Comparison of ENCODE assay signal across 7 mouse cellular contexts in genomic region chr5:53266931-53267853, GRCm38 (mm10). TPM values are rescaled to one million over a fixed set of nuclear protein-coding genes. Genes with fewer than 3 reads are reported as not detected.
DNase-seq lines count a peak whose midpoint lies in the region; ATAC-seq lines count a peak whose summit lies in the region.

Smim20 (plus strand) TSS chr5:53267083.

- 12% methylated on average over 53 of the region's 53 CpGs for WGBS in intestine, embryonic 16.5 days
- WGBS in limb, embryonic 10.5 days: 11% methylated on average over 53 of the region's 53 CpGs
- 13% methylated on average over 48 of the region's 53 CpGs for WGBS in midbrain, embryonic 13.5 days

- peaks cover 11% of the 10 kb centered on the region for H3K4me1 ChIP-seq in intestine, embryonic 16.5 days (ENCODE audit: control insufficient read depth, insufficient read depth, low read length)
- peaks cover 23% of the 10 kb centered on the region for H3K4me1 ChIP-seq in limb, embryonic 10.5 days
- peaks cover 16% of the 10 kb centered on the region for H3K4me1 ChIP-seq in midbrain, embryonic 13.5 days (replicated peaks)

- no peaks in the 10 kb centered on the region for H3K27me3 ChIP-seq in intestine, embryonic 16.5 days (replicated peaks; ENCODE audit: control insufficient read depth, insufficient read depth, low read length)
- no peaks in the 10 kb centered on the region for H3K27me3 ChIP-seq in limb, embryonic 10.5 days (ENCODE audit: low read depth, poor library complexity, severe bottlenecking)
- H3K27me3 ChIP-seq in midbrain, embryonic 13.5 days: no peaks in the 10 kb centered on the region

- no peaks in the 10 kb centered on the region for H3K36me3 ChIP-seq in intestine, embryonic 16.5 days (ENCODE audit: control insufficient read depth, insufficient read depth, low read length)
- no peaks in the 10 kb centered on the region; the same call in 1 of the 2 replicates for H3K36me3 ChIP-seq in limb, embryonic 10.5 days
- no peaks in the 10 kb centered on the region for H3K36me3 ChIP-seq in midbrain, embryonic 13.5 days

- H3K9ac ChIP-seq in intestine, embryonic 16.5 days (ENCODE audit: low read depth, low read length): peak within 1 kb of the TSS; percentile 78
- H3K9ac ChIP-seq in midbrain, embryonic 13.5 days (replicated peaks): peak within 1 kb of the TSS; percentile 64

- peak within 1 kb of the TSS; percentile 72 for H3K4me3 ChIP-seq in intestine, embryonic 16.5 days (ENCODE audit: low read length)
- peak within 1 kb of the TSS; percentile 72 for H3K4me3 ChIP-seq in limb, embryonic 10.5 days
- peak within 1 kb of the TSS; percentile 61 for H3K4me3 ChIP-seq in midbrain, embryonic 13.5 days (replicated peaks)

- DNase-seq in adrenal gland, adult 2 months: peak; percentile 90
- peak; percentile 78 for DNase-seq in embryo, embryonic 11.5 days (ENCODE audit: low read depth, low spot score)
- DNase-seq in gastrocnemius, postnatal 36 days: peak; percentile 74 to 79
- DNase-seq in limb, embryonic 10.5 days (ENCODE audit: low spot score): peak; percentile 91
- DNase-seq in spleen, adult 12 weeks (ENCODE audit: low spot score): peak; percentile 87

- intact Hi-C loops in gastrocnemius, postnatal 36 days (cut with DNase I): loop anchor here (10.0 kb wide), 1 partner anchor 112 kb away; no protein-coding TSS in a partner anchor

- peak within 1 kb of the TSS; percentile 83 for H3K4me2 ChIP-seq in intestine, embryonic 16.5 days (ENCODE audit: low read depth, low read length)
- peak within 1 kb of the TSS; percentile 73 for H3K4me2 ChIP-seq in midbrain, embryonic 13.5 days (replicated peaks)

- ATAC-seq in intestine, embryonic 16.5 days: peak; percentile 96
- peak; percentile 91 for ATAC-seq in midbrain, embryonic 13.5 days

- no peaks in the 10 kb centered on the region for H3K9me3 ChIP-seq in intestine, embryonic 16.5 days (ENCODE audit: control insufficient read depth, low read length)
- no peaks in the 10 kb centered on the region for H3K9me3 ChIP-seq in limb, embryonic 10.5 days (replicated peaks)
- no peaks in the 10 kb centered on the region for H3K9me3 ChIP-seq in midbrain, embryonic 13.5 days

- H3K27ac ChIP-seq in intestine, embryonic 16.5 days (ENCODE audit: low read length): peak within 1 kb of the TSS; percentile 71
- H3K27ac ChIP-seq in limb, embryonic 10.5 days: peak within 1 kb of the TSS; percentile 90
- peak within 1 kb of the TSS; percentile 64; the same call in 1 of the 2 replicates for H3K27ac ChIP-seq in midbrain, embryonic 13.5 days

RNA-seq across cellular contexts. Expression of gene Smim20, which starts in this region (rescaled TPM):
- 10 to 100 TPM; 50.0 to 68.7 TPM for total RNA-seq in adrenal gland, adult 2 months (2021)
- 53.3 and 66.0 TPM in 2 replicates for polyA plus RNA-seq in adrenal gland, adult 2 months (2012; rRNA removed)
- 10 to 100 TPM; 56.4 to 63.1 TPM for total RNA-seq in gastrocnemius, postnatal 36 days (2021)
- 121 and 130 TPM in 2 replicates for polyA plus RNA-seq in intestine, embryonic 16.5 days (2015; fragmentation: Nextera tagmentation; extraction: Ambion mirVana)
- 59.0 and 62.6 TPM in 2 replicates for polyA plus RNA-seq in limb, embryonic 10.5 days (2016; fragmentation: Nextera tagmentation; extraction: Ambion mirVana)
- polyA plus RNA-seq in midbrain, embryonic 13.5 days (2015; fragmentation: Nextera tagmentation; extraction: Ambion mirVana): 72.3 and 75.8 TPM in 2 replicates

Comparison
In these comparisons a context has a peak if more than half of its experiments do, and no peak if none do; other contexts are left out.
1. Peak in every context shown above with its lines: DNase-seq, ATAC-seq, H3K4me3 ChIP-seq and H3K27ac ChIP-seq.